Mouse (Mus musculus) liver, embryonic 14.5 days (tissue): Measurements from ENCODE around the gene B4galt2.

Experiments
- CTCF ChIP-seq: IDR thresholded peaks from 2 replicates; pipeline ENCODE4 v1.5.1; 2016; ENCODE audit warnings: antibody characterized with exemption, low read depth, control low read depth
- EP300 ChIP-seq: IDR thresholded peaks from 2 replicates; pipeline ENCODE4 v1.6.1; 2016; ENCODE audit warnings: antibody characterized with exemption, low read depth

DNA sequence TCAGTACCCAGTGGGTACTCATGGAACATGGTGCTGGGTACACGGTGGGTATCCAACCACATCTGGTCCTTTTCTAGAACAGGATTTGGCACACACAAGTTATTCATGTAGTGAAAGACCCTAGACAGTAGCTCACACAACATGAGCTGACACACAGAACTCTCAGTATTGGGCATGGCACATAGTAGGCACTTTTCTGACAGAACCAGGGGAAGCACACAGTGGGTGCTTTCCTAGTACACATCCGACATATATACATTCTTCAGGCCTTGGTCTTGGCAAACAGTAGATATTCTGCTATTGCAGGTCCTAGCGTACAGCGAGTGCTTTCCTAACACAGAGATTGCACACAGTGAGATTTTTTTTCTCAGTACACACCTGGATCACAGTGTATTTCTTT lies 37.0 kb downstream of the B4galt2 start:
- TF ChIP-seq CTCF: no peak
- TF ChIP-seq EP300: no peak
